Mouse (Mus musculus): ENCODE measurements at regions not wholly inside any gene's neighbourhood (a gene's known extent, or its start where the extent isn't known, plus 50 kb on each side); places are given as distances from the start of the nearest gene placed in this dataset.

DNA sequence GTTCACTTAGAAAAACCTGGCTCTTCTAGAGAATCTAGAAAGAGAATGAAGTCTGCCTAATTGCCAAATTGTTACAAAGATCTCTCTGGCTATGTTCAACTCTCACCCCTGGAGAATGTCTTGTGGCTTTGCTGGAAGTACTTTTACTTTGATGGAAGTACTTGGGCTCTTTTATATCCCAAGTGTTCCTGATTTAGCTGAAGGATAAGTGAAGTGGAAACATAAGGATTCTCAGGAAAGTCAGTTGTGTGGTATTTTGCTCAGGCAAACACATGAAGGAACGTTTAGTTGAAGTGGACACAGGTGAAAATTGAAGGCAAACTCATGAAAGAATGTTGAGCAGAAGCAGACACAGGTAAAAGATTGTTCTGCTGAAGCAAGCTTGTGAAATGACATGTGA is 1340.0 kb upstream of the Sel1l start:
- no peak overlapping the region for H3K4me3 ChIP-seq (ENCODE audit: low read depth, low read length)
- H3K27me3 ChIP-seq (ENCODE audit: insufficient read depth, low read length), result no peaks in the 10 kb centered on the region
- WGBS (ENCODE audit: insufficient replicate concordance), result 61% methylated on average over 1 of the region's 1 CpGs
- H3K4me1 ChIP-seq (ENCODE audit: insufficient read depth), result no peaks in the 10 kb centered on the region
- ATAC-seq (no peak), DNase-seq (no peak)
- no peaks in the 10 kb centered on the region for H3K36me3 ChIP-seq (replicated peaks; ENCODE audit: insufficient read depth, low read length)
- H3K9ac ChIP-seq (replicated peaks), result no peak overlapping the region
- no peak overlapping the region for H3K27ac ChIP-seq (ENCODE audit: low read depth)
- no peak overlapping the region for H3K4me2 ChIP-seq (ENCODE audit: low read depth, low read length)
- no peak for TF ChIP-seq EP300 (IDR thresholded peaks at IDR 0.05; ENCODE audit: low read depth)
- H3K9me3 ChIP-seq (ENCODE audit: low read length), result no peaks in the 10 kb centered on the region

DNA sequence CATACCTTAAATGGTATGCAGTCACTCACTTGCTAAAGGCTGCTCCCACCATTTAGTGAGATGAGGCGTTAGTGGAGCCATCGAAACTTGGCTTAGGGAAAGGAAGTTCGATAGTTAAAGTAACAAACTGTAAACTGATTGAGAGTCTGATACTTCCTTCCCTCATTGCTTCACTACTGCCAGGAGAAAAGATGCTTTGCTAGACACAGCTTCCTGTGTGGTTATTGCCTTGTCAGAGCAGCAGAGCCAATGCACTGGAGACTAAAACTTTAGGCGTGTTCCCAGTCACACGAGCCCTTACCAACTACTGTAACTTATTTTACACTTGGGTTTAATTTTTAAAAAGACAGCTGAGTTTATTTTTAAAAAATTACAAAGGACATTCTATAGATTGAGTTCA is 1324.8 kb upstream of the Sel1l start:
- DNase-seq, result no peak
- H3K4me1 ChIP-seq (ENCODE audit: insufficient read depth), result no peaks in the 10 kb centered on the region
- H3K9ac ChIP-seq (replicated peaks), result no peak overlapping the region
- H3K4me2 ChIP-seq (ENCODE audit: low read depth, low read length), result no peak overlapping the region
- TF ChIP-seq EP300 (IDR thresholded peaks at IDR 0.05; ENCODE audit: low read depth) (no peak), CTCF (IDR thresholded peaks at IDR 0.05; ENCODE audit: low read depth) (no peak)
- no peak overlapping the region for H3K27ac ChIP-seq (ENCODE audit: low read depth)
- no peaks in the 10 kb centered on the region for H3K27me3 ChIP-seq (ENCODE audit: insufficient read depth, low read length)
- 32% methylated on average over 5 of the region's 5 CpGs for WGBS (ENCODE audit: insufficient replicate concordance)
- no peak overlapping the region for H3K4me3 ChIP-seq (ENCODE audit: low read depth, low read length)
- H3K36me3 ChIP-seq (replicated peaks; ENCODE audit: insufficient read depth, low read length), result no peaks in the 10 kb centered on the region
- no peaks in the 10 kb centered on the region for H3K9me3 ChIP-seq (ENCODE audit: low read length)
- ATAC-seq, result no peak

DNA sequence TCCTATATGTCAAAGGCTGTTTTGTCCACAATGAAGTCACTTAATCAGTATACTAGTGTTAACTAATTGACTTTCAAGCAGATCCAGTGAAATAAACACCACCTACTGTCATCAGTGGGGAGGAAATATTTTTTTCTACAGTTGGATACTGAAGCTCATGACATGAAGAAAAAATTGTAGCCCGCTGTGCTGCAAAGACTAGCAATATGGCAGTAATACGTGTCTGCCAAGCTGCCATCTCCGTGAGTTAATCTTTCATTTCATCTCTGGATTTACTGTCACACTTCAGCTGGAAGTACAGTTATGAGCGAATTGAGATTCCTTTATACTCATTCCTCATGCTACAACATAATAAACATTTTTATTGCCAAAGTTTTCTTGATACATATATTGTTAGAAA is 1311.3 kb upstream of the Sel1l start:
- no peak for TF ChIP-seq CTCF (IDR thresholded peaks at IDR 0.05; ENCODE audit: low read depth)
- TF ChIP-seq EP300 (IDR thresholded peaks at IDR 0.05; ENCODE audit: low read depth), result no peak
- Histone ChIP-seq H3K27me3 (ENCODE audit: insufficient read depth, low read length) (no peaks in the 10 kb centered on the region), H3K36me3 (replicated peaks; ENCODE audit: insufficient read depth, low read length) (no peaks in the 10 kb centered on the region), H3K4me2 (ENCODE audit: low read depth, low read length) (no peak overlapping the region), H3K9me3 (ENCODE audit: low read length) (no peaks in the 10 kb centered on the region), H3K4me3 (ENCODE audit: low read depth, low read length) (no peak overlapping the region), H3K9ac (replicated peaks) (no peak overlapping the region), H3K27ac (ENCODE audit: low read depth) (no peak overlapping the region), H3K4me1 (ENCODE audit: insufficient read depth) (no peaks in the 10 kb centered on the region)
- ATAC-seq (no peak), DNase-seq (no peak)
- 77% methylated on average over 4 of the region's 4 CpGs for WGBS (ENCODE audit: insufficient replicate concordance)

DNA sequence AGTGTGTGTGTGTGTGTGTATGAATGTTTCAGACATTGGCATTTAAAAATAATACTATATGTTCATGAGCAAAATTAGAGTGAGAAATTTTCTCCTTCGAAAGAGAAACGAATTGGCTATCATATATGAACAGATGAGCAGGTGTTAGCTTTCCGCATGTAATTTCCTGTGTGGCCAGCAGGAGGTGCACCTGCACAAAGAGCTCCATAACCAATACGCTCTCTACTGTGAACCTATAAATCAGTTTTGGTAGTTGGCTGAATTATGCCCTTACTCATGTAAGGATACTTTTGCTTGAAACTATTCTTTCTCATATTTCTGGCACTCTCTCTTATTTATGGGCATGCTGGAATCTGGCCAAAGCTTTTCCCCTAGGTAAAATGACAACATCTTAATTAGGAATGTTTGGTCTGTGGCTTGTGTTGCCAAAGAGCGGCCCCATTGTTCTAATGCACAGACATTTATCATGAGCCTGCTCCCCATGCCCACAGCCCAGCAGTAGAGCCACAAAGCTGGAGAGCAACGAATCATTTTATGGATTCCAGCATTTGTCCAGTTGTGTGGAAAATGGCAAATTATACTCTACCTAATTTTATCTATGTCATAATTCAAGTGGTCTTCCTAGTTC is 1303.8 kb upstream of the Sel1l start:
- H3K4me1 ChIP-seq (ENCODE audit: insufficient read depth), result no peaks in the 10 kb centered on the region
- DNase-seq, result peak; percentile 54
- no peak overlapping the region for H3K4me3 ChIP-seq (ENCODE audit: low read depth, low read length)
- H3K9ac ChIP-seq (replicated peaks), result no peak overlapping the region
- no peaks in the 10 kb centered on the region for H3K36me3 ChIP-seq (replicated peaks; ENCODE audit: insufficient read depth, low read length)
- H3K27ac ChIP-seq (ENCODE audit: low read depth), result no peak overlapping the region
- no peaks in the 10 kb centered on the region for H3K27me3 ChIP-seq (ENCODE audit: insufficient read depth, low read length)
- no peak overlapping the region for H3K4me2 ChIP-seq (ENCODE audit: low read depth, low read length)
- WGBS (ENCODE audit: insufficient replicate concordance), result 45% methylated on average over 6 of the region's 6 CpGs
- TF ChIP-seq EP300 (IDR thresholded peaks at IDR 0.05; ENCODE audit: low read depth) (no peak), CTCF (IDR thresholded peaks at IDR 0.05; ENCODE audit: low read depth) (peak; percentile 78)
- ATAC-seq, result no peak
- H3K9me3 ChIP-seq (ENCODE audit: low read length), result no peaks in the 10 kb centered on the region

DNA sequence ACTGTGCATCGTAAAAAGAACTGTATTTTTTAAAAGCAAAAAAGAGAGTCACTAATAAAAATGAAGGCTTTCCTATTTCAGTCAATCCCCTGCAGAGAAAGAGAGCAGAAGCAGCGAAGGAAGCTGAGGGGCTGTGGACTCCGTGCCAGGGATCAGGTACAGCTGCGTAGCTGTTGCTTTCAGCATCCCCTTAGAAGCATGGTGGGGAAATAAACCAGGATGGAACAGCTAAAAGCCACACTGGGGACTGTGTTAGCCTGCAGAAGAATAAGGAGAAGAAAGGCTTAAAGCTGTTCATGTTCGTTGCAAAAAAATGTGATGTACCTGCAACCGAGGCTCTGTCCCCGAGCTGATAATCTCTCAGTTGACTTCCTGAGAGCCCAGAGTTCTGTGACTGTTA is 1302.6 kb upstream of the Sel1l start:
- Histone ChIP-seq H3K4me1 (ENCODE audit: insufficient read depth) (no peaks in the 10 kb centered on the region), H3K4me2 (ENCODE audit: low read depth, low read length) (no peak overlapping the region), H3K27ac (ENCODE audit: low read depth) (no peak overlapping the region), H3K9ac (replicated peaks) (no peak overlapping the region), H3K4me3 (ENCODE audit: low read depth, low read length) (no peak overlapping the region), H3K9me3 (ENCODE audit: low read length) (no peaks in the 10 kb centered on the region), H3K36me3 (replicated peaks; ENCODE audit: insufficient read depth, low read length) (no peaks in the 10 kb centered on the region), H3K27me3 (ENCODE audit: insufficient read depth, low read length) (no peaks in the 10 kb centered on the region)
- ATAC-seq (no peak), DNase-seq (no peak)
- TF ChIP-seq CTCF (IDR thresholded peaks at IDR 0.05; ENCODE audit: low read depth) (no peak), EP300 (IDR thresholded peaks at IDR 0.05; ENCODE audit: low read depth) (no peak)
- WGBS (ENCODE audit: insufficient replicate concordance), result 66% methylated on average over 7 of the region's 7 CpGs

DNA sequence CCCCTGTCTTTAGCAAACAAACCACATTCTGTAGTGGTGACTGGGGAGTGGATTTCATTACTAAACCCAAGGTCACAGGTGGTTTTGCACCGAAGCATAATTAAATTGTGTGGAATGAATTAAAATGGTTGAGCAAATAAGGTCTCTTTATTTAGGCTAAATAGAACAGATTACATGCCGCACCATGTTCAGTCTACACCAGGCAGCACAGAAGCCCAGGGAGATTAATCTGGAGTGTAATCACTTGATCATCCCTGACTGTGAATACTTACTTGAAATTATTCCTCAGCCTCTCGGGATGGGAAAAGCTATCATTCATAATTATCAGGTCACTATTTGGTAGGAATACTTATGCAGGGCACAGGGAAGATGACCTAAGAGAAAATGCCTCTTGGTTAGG is 1293.3 kb upstream of the Sel1l start:
- no peaks in the 10 kb centered on the region for H3K9me3 ChIP-seq (ENCODE audit: low read length)
- no peak for DNase-seq
- no peaks in the 10 kb centered on the region for H3K27me3 ChIP-seq (ENCODE audit: insufficient read depth, low read length)
- H3K4me1 ChIP-seq (ENCODE audit: insufficient read depth), result no peaks in the 10 kb centered on the region
- H3K36me3 ChIP-seq (replicated peaks; ENCODE audit: insufficient read depth, low read length), result no peaks in the 10 kb centered on the region
- no peak overlapping the region for H3K27ac ChIP-seq (ENCODE audit: low read depth)
- H3K9ac ChIP-seq (replicated peaks), result no peak overlapping the region
- no peak overlapping the region for H3K4me2 ChIP-seq (ENCODE audit: low read depth, low read length)
- no peak for ATAC-seq
- WGBS (ENCODE audit: insufficient replicate concordance), result 72% methylated on average over 3 of the region's 3 CpGs
- TF ChIP-seq CTCF (IDR thresholded peaks at IDR 0.05; ENCODE audit: low read depth), result no peak
- no peak for TF ChIP-seq EP300 (IDR thresholded peaks at IDR 0.05; ENCODE audit: low read depth)
- H3K4me3 ChIP-seq (ENCODE audit: low read depth, low read length), result no peak overlapping the region

DNA sequence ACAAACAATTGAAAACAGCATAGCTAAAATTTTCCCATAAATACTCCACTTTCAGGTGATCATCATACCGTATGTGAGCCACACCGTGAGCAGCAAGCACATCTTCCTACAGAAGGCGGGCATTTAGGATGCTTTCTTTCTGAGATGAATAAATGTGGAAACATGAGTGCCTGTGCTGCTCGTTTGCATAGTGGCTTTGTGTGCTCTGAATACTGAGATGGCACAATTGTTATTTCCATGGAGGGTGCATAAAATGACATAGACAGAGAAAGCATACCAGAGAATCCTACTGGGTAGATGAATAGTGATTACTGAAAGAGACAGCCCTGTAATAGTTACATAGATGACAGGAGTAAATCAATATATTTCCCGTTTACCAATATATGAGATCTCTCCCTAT is 1287.4 kb upstream of the Sel1l start:
- WGBS (ENCODE audit: insufficient replicate concordance), result 81% methylated on average over 5 of the region's 5 CpGs
- no peak overlapping the region for H3K4me3 ChIP-seq (ENCODE audit: low read depth, low read length)
- DNase-seq (no peak), ATAC-seq (no peak)
- no peaks in the 10 kb centered on the region for H3K9me3 ChIP-seq (ENCODE audit: low read length)
- H3K36me3 ChIP-seq (replicated peaks; ENCODE audit: insufficient read depth, low read length), result no peaks in the 10 kb centered on the region
- TF ChIP-seq EP300 (IDR thresholded peaks at IDR 0.05; ENCODE audit: low read depth) (no peak), CTCF (IDR thresholded peaks at IDR 0.05; ENCODE audit: low read depth) (no peak)
- H3K27me3 ChIP-seq (ENCODE audit: insufficient read depth, low read length), result no peaks in the 10 kb centered on the region
- H3K27ac ChIP-seq (ENCODE audit: low read depth), result no peak overlapping the region
- no peaks in the 10 kb centered on the region for H3K4me1 ChIP-seq (ENCODE audit: insufficient read depth)
- no peak overlapping the region for H3K9ac ChIP-seq (replicated peaks)
- H3K4me2 ChIP-seq (ENCODE audit: low read depth, low read length), result no peak overlapping the region

Data from liver, postnatal 0 days (tissue).